Mouse (Mus musculus) midbrain, embryonic 13.5 days (tissue): ENCODE measurements around the gene Gm10073. TPM values are rescaled to one million over a fixed set of nuclear protein-coding genes. Genes with fewer than 3 reads are reported as not detected.
"Not testable (repeated sequence)": the region's sequence is repeated elsewhere in the genome, so short reads cannot be mapped to it uniquely, and the experiment has no call there.

Source experiments
- ATAC-seq: fragments of 200-750 bp; cut with Nextera tagmentation; 2 replicates; pipeline ENCODE4 v1.8.0; 2017; ENCODE audit warnings: mild to moderate bottlenecking, moderate TSS enrichment, moderate library complexity
- H3K27ac ChIP-seq: fragments of 300-500 bp; sonication (generic); 2 replicates; pipeline ENCODE4 v1.5.1; 2015; ENCODE audit warnings: inconsistent platforms, mild to moderate bottlenecking, moderate library complexity
- H3K27me3 ChIP-seq: fragments of 300-500 bp; sonication (generic); 2 replicates; pipeline ENCODE4 v1.6.1; 2015; ENCODE audit warnings: mild to moderate bottlenecking, inconsistent platforms
- H3K36me3 ChIP-seq: fragments of 300-500 bp; sonication (generic); 2 replicates; pipeline ENCODE4 v1.6.1; 2015; ENCODE audit warnings: mild to moderate bottlenecking, inconsistent platforms
- H3K4me1 ChIP-seq: fragments of 300-500 bp; sonication (generic); replicated peaks from 2 replicates; pipeline ENCODE4 v1.6.1; 2015; ENCODE audit warnings: inconsistent platforms
- H3K4me2 ChIP-seq: fragments of 300-500 bp; sonication (generic); replicated peaks from 2 replicates; pipeline ENCODE4 v1.6.1; 2015; ENCODE audit warnings: moderate library complexity, mild to moderate bottlenecking, inconsistent platforms
- H3K4me3 ChIP-seq: fragments of 300-500 bp; sonication (generic); replicated peaks from 2 replicates; pipeline ENCODE4 v1.5.1; 2015; ENCODE audit warnings: mild to moderate bottlenecking, inconsistent platforms
- H3K9ac ChIP-seq: fragments of 300-500 bp; sonication (generic); replicated peaks from 2 replicates; pipeline ENCODE4 v1.6.1; 2015; ENCODE audit warnings: mild to moderate bottlenecking, inconsistent platforms
- H3K9me3 ChIP-seq: fragments of 300-500 bp; sonication (generic); 2 replicates; pipeline ENCODE4 v1.6.1; 2016; ENCODE audit warnings: mild to moderate bottlenecking, inconsistent platforms
- WGBS: fragments of 180-500 bp; shearing (Covaris S2); methylation state at CpG from one replicate; pipeline ENCODE4 v1.1.7; 2015; 5-methylcytosine and 5-hydroxymethylcytosine counted together
- polyA plus RNA-seq: library from polyadenylated mRNA; unstranded; fragments of >200 nt; fragmentation: Nextera tagmentation; extraction: Ambion mirVana; gene quantifications from 2 replicates; pipeline ENCODE4 v1.2.1, GENCODE M21; 2015

Gm10073 gene
- polyA plus RNA-seq, result 7.6 and 9.2 TPM in 2 replicates

GRCm38 (mm10) chr8:106573168-106573567 is at the start of gene Gm10073:
Gm10073 (minus strand) TSS chr8:106573461.
- H3K4me1 ChIP-seq, result peaks cover 13% of the 10 kb centered on the region
- H3K4me2 ChIP-seq, H3K9me3 ChIP-seq, H3K27ac ChIP-seq, H3K27me3 ChIP-seq, H3K4me3 ChIP-seq, H3K9ac ChIP-seq, ATAC-seq, H3K36me3 ChIP-seq: not testable (repeated sequence)
- WGBS, result 50% methylated on average over 20 of the region's 20 CpGs

- ATAC-seq, result no peak
- H3K36me3 ChIP-seq, result no peaks in the 10 kb centered on the region
- no peak overlapping the region for H3K4me2 ChIP-seq
- H3K27me3 ChIP-seq, result no peaks in the 10 kb centered on the region
- no peak overlapping the region for H3K9ac ChIP-seq
- no peaks in the 10 kb centered on the region for H3K9me3 ChIP-seq
- 82% methylated on average over 5 of the region's 5 CpGs for WGBS
- no peak overlapping the region for H3K4me3 ChIP-seq
- no peak overlapping the region for H3K27ac ChIP-seq
- peaks cover 6% of the 10 kb centered on the region for H3K4me1 ChIP-seq
Observed at GRCm38 (mm10) chr8:106623016-106623415, 49.8 kb upstream of the Gm10073 start.

- no peaks in the 10 kb centered on the region for H3K9me3 ChIP-seq
- no peak for ATAC-seq
- H3K27me3 ChIP-seq, result 0 out of 2 replicates have a peak, but pooled peaks cover 4% of the 10 kb centered on the region
- H3K9ac ChIP-seq, result no peak overlapping the region
- 97% methylated on average over 2 of the region's 2 CpGs for WGBS
- H3K4me1 ChIP-seq, result peaks cover 6% of the 10 kb centered on the region
- H3K36me3 ChIP-seq, result no peaks in the 10 kb centered on the region
- no peak overlapping the region for H3K4me3 ChIP-seq
- no peak overlapping the region for H3K4me2 ChIP-seq
- no peak overlapping the region for H3K27ac ChIP-seq
Observed at GRCm38 (mm10) chr8:106620488-106620887, 47.2 kb upstream of the Gm10073 start.

- Histone ChIP-seq H3K9me3 (no peaks in the 10 kb centered on the region), H3K4me3 (no peak overlapping the region), H3K27ac (no peak overlapping the region), H3K4me1 (peaks cover 6% of the 10 kb centered on the region), H3K9ac (no peak overlapping the region), H3K4me2 (no peak overlapping the region), H3K36me3 (no peaks in the 10 kb centered on the region), H3K27me3 (0 out of 2 replicates have a peak, but pooled peaks cover 4% of the 10 kb centered on the region)
- WGBS, result 61% methylated on average over 9 of the region's 9 CpGs
- ATAC-seq, result peak; percentile 45
Observed at GRCm38 (mm10) chr8:106619549-106620245, 46.4 kb upstream of the Gm10073 start.

- H3K9me3 ChIP-seq, result no peaks in the 10 kb centered on the region
- no peak for ATAC-seq
- no peak overlapping the region for H3K9ac ChIP-seq
- peaks cover 6% of the 10 kb centered on the region for H3K4me1 ChIP-seq
- H3K27me3 ChIP-seq, result 0 out of 2 replicates have a peak, but pooled peaks cover 4% of the 10 kb centered on the region
- H3K27ac ChIP-seq, result no peak overlapping the region
- H3K4me2 ChIP-seq, result no peak overlapping the region
- no peaks in the 10 kb centered on the region for H3K36me3 ChIP-seq
- 68% methylated on average over 6 of the region's 6 CpGs for WGBS
- H3K4me3 ChIP-seq, result no peak overlapping the region
Observed at GRCm38 (mm10) chr8:106618324-106618723, 45.1 kb upstream of the Gm10073 start.

GRCm38 (mm10) chr8:106617865-106618264 is 44.6 kb upstream of the Gm10073 start:
- H3K4me1 ChIP-seq, result peaks cover 6% of the 10 kb centered on the region
- H3K27ac ChIP-seq, result no peak overlapping the region
- H3K9ac ChIP-seq, result no peak overlapping the region
- no peaks in the 10 kb centered on the region for H3K36me3 ChIP-seq
- ATAC-seq, result no peak
- no peaks in the 10 kb centered on the region for H3K9me3 ChIP-seq
- no peak overlapping the region for H3K4me2 ChIP-seq
- no peak overlapping the region for H3K4me3 ChIP-seq
- WGBS, result 75% methylated on average over 6 of the region's 6 CpGs
- 0 out of 2 replicates have a peak, but pooled peaks cover 4% of the 10 kb centered on the region for H3K27me3 ChIP-seq

- WGBS, result 11% methylated on average over 6 of the region's 6 CpGs
- no peaks in the 10 kb centered on the region for H3K36me3 ChIP-seq
- H3K27me3 ChIP-seq, result 0 out of 2 replicates have a peak, but pooled peaks cover 4% of the 10 kb centered on the region
- peaks cover 6% of the 10 kb centered on the region for H3K4me1 ChIP-seq
- no peak overlapping the region for H3K9ac ChIP-seq
- H3K4me2 ChIP-seq, result no peak overlapping the region
- ATAC-seq, result no peak
- no peak overlapping the region for H3K4me3 ChIP-seq
- no peak overlapping the region for H3K27ac ChIP-seq
- H3K9me3 ChIP-seq, result no peaks in the 10 kb centered on the region
Observed at GRCm38 (mm10) chr8:106617196-106617595, 43.9 kb upstream of the Gm10073 start.

GRCm38 (mm10) chr8:106616679-106617078 is 43.4 kb upstream of the Gm10073 start:
- H3K36me3 ChIP-seq, result no peaks in the 10 kb centered on the region
- no peak overlapping the region for H3K27ac ChIP-seq
- ATAC-seq, result no peak
- H3K4me3 ChIP-seq, result no peak overlapping the region
- H3K4me2 ChIP-seq, result no peak overlapping the region
- H3K27me3 ChIP-seq, result 0 out of 2 replicates have a peak, but pooled peaks cover 4% of the 10 kb centered on the region
- H3K9me3 ChIP-seq, result no peaks in the 10 kb centered on the region
- H3K4me1 ChIP-seq, result peaks cover 6% of the 10 kb centered on the region
- H3K9ac ChIP-seq, result no peak overlapping the region
- WGBS, result 38% methylated on average over 4 of the region's 4 CpGs

- H3K9ac ChIP-seq, result no peak overlapping the region
- no peak for ATAC-seq
- H3K4me1 ChIP-seq, result peaks cover 6% of the 10 kb centered on the region
- no peak overlapping the region for H3K4me2 ChIP-seq
- H3K27me3 ChIP-seq, result 0 out of 2 replicates have a peak, but pooled peaks cover 4% of the 10 kb centered on the region
- WGBS, result 80% methylated on average over 10 of the region's 10 CpGs
- no peak overlapping the region for H3K27ac ChIP-seq
- no peak overlapping the region for H3K4me3 ChIP-seq
- no peaks in the 10 kb centered on the region for H3K36me3 ChIP-seq
- no peaks in the 10 kb centered on the region for H3K9me3 ChIP-seq
Observed at GRCm38 (mm10) chr8:106615661-106616299, 42.5 kb upstream of the Gm10073 start.

- Histone ChIP-seq H3K27ac (no peak overlapping the region), H3K4me2 (no peak overlapping the region), H3K9me3 (no peaks in the 10 kb centered on the region), H3K4me3 (no peak overlapping the region), H3K4me1 (peaks cover 4% of the 10 kb centered on the region), H3K27me3 (0 out of 2 replicates have a peak, but pooled peaks cover 4% of the 10 kb centered on the region), H3K9ac (no peak overlapping the region), H3K36me3 (no peaks in the 10 kb centered on the region)
- no peak for ATAC-seq
- WGBS, result 69% methylated on average over 5 of the region's 5 CpGs
Observed at GRCm38 (mm10) chr8:106614704-106615103, 41.4 kb upstream of the Gm10073 start.

GRCm38 (mm10) chr8:106612047-106612446 is 38.8 kb upstream of the Gm10073 start:
- Histone ChIP-seq H3K9ac (no peak overlapping the region), H3K4me1 (no peaks in the 10 kb centered on the region), H3K4me2 (no peak overlapping the region), H3K27ac (no peak overlapping the region), H3K4me3 (no peak overlapping the region), H3K9me3 (no peaks in the 10 kb centered on the region), H3K27me3 (peaks cover 2% of the 10 kb centered on the region; the same call in 1 of the 2 replicates), H3K36me3 (no peaks in the 10 kb centered on the region)
- no peak for ATAC-seq
- WGBS, result 77% methylated on average over 3 of the region's 3 CpGs

GRCm38 (mm10) chr8:106610958-106611640 is 37.8 kb upstream of the Gm10073 start:
- WGBS, result 67% methylated on average over 9 of the region's 9 CpGs
- Histone ChIP-seq H3K27ac (no peak overlapping the region), H3K27me3 (peaks cover 10% of the 10 kb centered on the region), H3K4me1 (no peaks in the 10 kb centered on the region), H3K9ac (no peak overlapping the region), H3K4me3 (no peak overlapping the region), H3K36me3 (no peaks in the 10 kb centered on the region), H3K4me2 (no peak overlapping the region), H3K9me3 (no peaks in the 10 kb centered on the region)
- no peak for ATAC-seq
